ENCODE assay signal across 23 mouse cellular contexts in the genomic region with DNA sequence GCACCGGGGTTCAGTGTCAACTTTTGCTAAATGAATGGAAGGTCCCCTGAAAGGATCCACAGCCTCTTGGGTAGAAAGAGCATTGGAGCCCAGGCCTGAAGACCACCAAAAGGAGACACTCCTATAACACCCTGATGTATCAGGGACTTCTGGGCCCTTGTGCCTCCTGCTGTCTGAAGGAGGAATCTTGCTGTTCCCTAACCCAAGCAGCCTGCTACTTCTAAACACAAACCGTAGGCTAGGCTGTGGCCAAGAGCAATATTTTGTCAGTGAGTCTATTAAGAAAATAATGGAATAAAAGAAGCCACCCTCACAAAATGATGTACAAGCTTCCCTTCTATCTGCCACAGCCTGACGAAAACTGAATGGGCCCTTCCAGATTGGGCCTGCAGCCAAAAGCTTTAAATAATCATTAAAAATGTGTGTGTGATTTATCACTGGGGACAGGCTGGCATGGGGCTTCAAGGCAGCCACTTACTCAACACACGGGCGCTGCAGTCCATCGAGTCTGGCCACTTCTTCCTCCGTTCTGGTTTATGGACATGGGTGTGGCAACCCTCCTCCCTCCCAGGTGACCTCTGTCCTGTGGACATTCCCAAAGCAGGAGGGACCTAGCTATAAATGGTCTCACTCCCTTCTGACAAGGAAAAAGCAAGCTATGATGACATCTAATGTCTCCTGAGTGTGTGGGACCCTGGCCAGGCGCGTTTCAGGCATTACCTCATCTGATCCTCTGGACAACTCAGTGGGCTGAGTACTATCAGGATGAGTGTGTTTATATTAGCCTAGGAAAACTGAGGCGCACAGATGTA. TPM values are rescaled to one million over a fixed set of nuclear protein-coding genes. Genes with fewer than 3 reads are reported as not detected.
A peak's percentile ranks its signal among the peaks of the same experiment; 100 is the strongest.
DNase-seq lines count a peak whose midpoint lies in the region; ATAC-seq lines count a peak whose summit lies in the region.
"Had no signal": no experiment of that assay in that cellular context is flagged by ENCODE, and none has a peak within 500 bp of the region (broad histone marks: within the 10 kb centered on the region; RNA-seq: fewer than 3 reads in every experiment).

No protein-coding gene starts in this region.

- H3K27ac ChIP-seq in hindbrain, embryonic 16.5 days (ENCODE audit: low read depth, low read length) = no peak overlapping the region
- H3K27ac ChIP-seq in hindbrain, embryonic 14.5 days = no peak overlapping the region
- H3K27ac ChIP-seq in lung, embryonic 16.5 days (ENCODE audit: low read length) = no peak overlapping the region
- H3K27ac ChIP-seq in intestine, embryonic 15.5 days = no peak overlapping the region
- H3K27ac ChIP-seq: embryonic facial prominence, embryonic 13.5 days; forebrain, embryonic 10.5 days; limb, embryonic 10.5 days; liver, embryonic 12.5 days had no signal

- peaks cover 3% of the 10 kb centered on the region; the same call in 1 of the 2 replicates for H3K27me3 ChIP-seq in hindbrain, embryonic 16.5 days (replicated peaks; ENCODE audit: control insufficient read depth, insufficient read depth, low read length)
- 0 out of 2 replicates have a peak, but pooled peaks cover 4% of the 10 kb centered on the region for H3K27me3 ChIP-seq in hindbrain, embryonic 14.5 days (ENCODE audit: control insufficient read depth, insufficient read depth, low read length)
- H3K27me3 ChIP-seq in lung, embryonic 16.5 days (ENCODE audit: control insufficient read depth, insufficient read depth, low read depth, low read length) = peaks cover 3% of the 10 kb centered on the region
- H3K27me3 ChIP-seq in intestine, embryonic 15.5 days (replicated peaks) = peaks cover 6% of the 10 kb centered on the region; the same call in 1 of the 2 replicates

- no peaks in the 10 kb centered on the region for H3K36me3 ChIP-seq in hindbrain, embryonic 16.5 days (ENCODE audit: control insufficient read depth, insufficient read depth, low read length)
- no peaks in the 10 kb centered on the region for H3K36me3 ChIP-seq in hindbrain, embryonic 14.5 days (replicated peaks; ENCODE audit: control insufficient read depth, insufficient read depth)
- no peaks in the 10 kb centered on the region for H3K36me3 ChIP-seq in lung, embryonic 16.5 days (ENCODE audit: control insufficient read depth, insufficient read depth, low read length)
- H3K36me3 ChIP-seq in intestine, embryonic 15.5 days = no peaks in the 10 kb centered on the region
- H3K36me3 ChIP-seq: embryonic facial prominence, embryonic 13.5 days; forebrain, embryonic 10.5 days; limb, embryonic 10.5 days; liver, embryonic 12.5 days had no signal

- no peak overlapping the region for H3K4me2 ChIP-seq in hindbrain, embryonic 16.5 days (ENCODE audit: low read length)
- no peak overlapping the region for H3K4me2 ChIP-seq in hindbrain, embryonic 14.5 days (replicated peaks)
- H3K4me2 ChIP-seq in lung, embryonic 16.5 days (ENCODE audit: low read depth, low read length) = no peak overlapping the region
- no peak overlapping the region for H3K4me2 ChIP-seq in intestine, embryonic 15.5 days (replicated peaks)
- H3K4me2 ChIP-seq: embryonic facial prominence, embryonic 13.5 days; liver, embryonic 12.5 days had no signal

- H3K4me1 ChIP-seq in hindbrain, embryonic 16.5 days (ENCODE audit: control insufficient read depth, insufficient read depth, low read depth, low read length) = no peaks in the 10 kb centered on the region
- no peaks in the 10 kb centered on the region for H3K4me1 ChIP-seq in hindbrain, embryonic 14.5 days (replicated peaks; ENCODE audit: control insufficient read depth, insufficient read depth, low read length)
- no peaks in the 10 kb centered on the region for H3K4me1 ChIP-seq in lung, embryonic 16.5 days (replicated peaks; ENCODE audit: control insufficient read depth, insufficient read depth, low read length)
- peaks cover 9% of the 10 kb centered on the region; the same call in 1 of the 2 replicates for H3K4me1 ChIP-seq in intestine, embryonic 15.5 days (replicated peaks)
- H3K4me1 ChIP-seq: embryonic facial prominence, embryonic 13.5 days; liver, embryonic 12.5 days had no signal

- 72% methylated on average over 10 of the region's 10 CpGs for WGBS in hindbrain, embryonic 16.5 days
- 69% methylated on average over 10 of the region's 10 CpGs for WGBS in hindbrain, embryonic 14.5 days
- 40% methylated on average over 10 of the region's 10 CpGs for WGBS in lung, embryonic 16.5 days
- 35% methylated on average over 10 of the region's 10 CpGs for WGBS in intestine, embryonic 15.5 days
- WGBS in large intestine, adult 2 months = 24% methylated on average over 10 of the region's 10 CpGs

- no peak overlapping the region for H3K9ac ChIP-seq in hindbrain, embryonic 16.5 days (ENCODE audit: low read depth, low read length)
- no peak overlapping the region for H3K9ac ChIP-seq in hindbrain, embryonic 14.5 days
- no peak overlapping the region for H3K9ac ChIP-seq in lung, embryonic 16.5 days (ENCODE audit: low read length)
- H3K9ac ChIP-seq in intestine, embryonic 15.5 days = no peak overlapping the region
- H3K9ac ChIP-seq: embryonic facial prominence, embryonic 13.5 days; liver, embryonic 12.5 days had no signal

- peak; percentile 45; the same call in 1 of the 2 replicates for ATAC-seq in hindbrain, embryonic 16.5 days
- no peak for ATAC-seq in hindbrain, embryonic 14.5 days (ENCODE audit: low FRiP score)
- peak; percentile 36; the same call in 1 of the 2 replicates for ATAC-seq in lung, embryonic 16.5 days (ENCODE audit: low read depth)
- ATAC-seq in intestine, embryonic 15.5 days = peak; percentile 87
- ATAC-seq: liver, embryonic 12.5 days; Patski had no signal

- H3K4me3 ChIP-seq in hindbrain, embryonic 16.5 days (ENCODE audit: low read length) = no peak overlapping the region
- H3K4me3 ChIP-seq in hindbrain, embryonic 14.5 days (replicated peaks; ENCODE audit: low read length) = no peak overlapping the region
- H3K4me3 ChIP-seq in lung, embryonic 16.5 days (ENCODE audit: low read length) = no peak overlapping the region
- H3K4me3 ChIP-seq in intestine, embryonic 15.5 days (replicated peaks) = no peak overlapping the region
- H3K4me3 ChIP-seq: embryonic facial prominence, embryonic 13.5 days; forebrain, embryonic 10.5 days; limb, embryonic 10.5 days; liver, embryonic 12.5 days had no signal

- DNase-seq in hindbrain, embryonic 14.5 days (ENCODE audit: low spot score) = no peak
- no peak for DNase-seq in lung, adult 18-20 months
- DNase-seq in large intestine, adult 2 months (ENCODE audit: low read depth, low spot score) = peak; percentile 85
- no peak for DNase-seq in cerebellum, adult 9-11 months
- DNase-seq in layer of hippocampus, postnatal 25 days (ENCODE audit: extremely low spot score in 1 of 2, low spot score in 1 of 2) = no peak
- DNase-seq: B cell, adult 2 months; cerebellum, adult 2 months; gastrocnemius, postnatal 14 days; heart, postnatal 10 days; layer of hippocampus, postnatal 36 days; lung, postnatal 36 days; midbrain, embryonic 14.5 days; right cerebral cortex, postnatal 25 days had no signal

- H3K9me3 ChIP-seq in hindbrain, embryonic 16.5 days (ENCODE audit: control insufficient read depth, low read length) = no peaks in the 10 kb centered on the region
- no peaks in the 10 kb centered on the region for H3K9me3 ChIP-seq in hindbrain, embryonic 14.5 days (ENCODE audit: control insufficient read depth, low read length)
- H3K9me3 ChIP-seq in lung, embryonic 16.5 days (ENCODE audit: control insufficient read depth, low read length) = no peaks in the 10 kb centered on the region
- H3K9me3 ChIP-seq in intestine, embryonic 15.5 days = no peaks in the 10 kb centered on the region
- H3K9me3 ChIP-seq: embryonic facial prominence, embryonic 13.5 days; forebrain, embryonic 10.5 days; limb, embryonic 10.5 days; liver, embryonic 12.5 days had no signal

RNA-seq across cellular contexts. Expression of a gene that starts 13.5 kb away (rescaled TPM):
- not detected in 2 replicates for polyA plus RNA-seq in hindbrain, embryonic 16.5 days (2015; fragmentation: Nextera tagmentation; extraction: Ambion mirVana)
- polyA plus RNA-seq in hindbrain, embryonic 14.5 days (2014; fragmentation: Nextera tagmentation; extraction: Ambion mirVana) = not detected in 2 replicates
- polyA plus RNA-seq in lung, embryonic 16.5 days (2015; fragmentation: Nextera tagmentation; extraction: Ambion mirVana) = not detected in 2 replicates
- polyA plus RNA-seq in intestine, embryonic 15.5 days (2015; fragmentation: Nextera tagmentation; extraction: Ambion mirVana) = not detected in 2 replicates
- polyA plus RNA-seq in large intestine, adult 2 months (2012; rRNA removed) = not detected in 2 replicates
- total RNA-seq in layer of hippocampus, postnatal 25 days (2021) = not detected
- total RNA-seq: gastrocnemius, postnatal 14 days; heart, postnatal 10 days; layer of hippocampus, postnatal 36 days had no signal
- polyA plus RNA-seq: cerebellum, adult 2 months; cortical plate, adult 2 months; embryonic facial prominence, embryonic 13.5 days; forebrain, embryonic 10.5 days; limb, embryonic 10.5 days; liver, embryonic 12.5 days; midbrain, embryonic 14.5 days; Patski; thymus, postnatal 0 days had no signal
